Comparison of ENCODE assay signal across 11 mouse cellular contexts in the genomic region with DNA sequence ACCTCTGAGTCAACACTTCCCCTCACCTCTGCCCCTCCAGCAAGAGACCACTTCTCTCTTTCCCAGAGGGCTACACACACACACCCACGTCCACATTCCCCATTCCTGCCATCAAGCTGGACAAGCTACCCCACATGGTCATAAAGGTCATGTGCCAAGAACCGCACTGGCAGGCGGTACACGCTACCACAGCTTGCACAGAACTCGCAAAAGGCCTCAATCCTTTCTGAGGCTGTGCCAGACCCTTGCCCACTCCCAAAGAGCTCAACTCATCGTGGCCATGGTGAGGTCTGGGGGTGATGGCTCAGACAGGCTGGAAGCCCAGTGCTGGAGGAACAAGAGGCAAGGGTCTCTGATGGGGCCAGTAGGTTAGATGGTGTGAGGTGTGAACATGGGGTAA. TPM values are rescaled to one million over a fixed set of nuclear protein-coding genes. Genes with fewer than 3 reads are reported as not detected.
DNase-seq lines count a peak whose midpoint lies in the region; ATAC-seq and TF ChIP-seq lines count a peak whose summit lies in the region.
"Had no signal": no experiment of that assay in that cellular context is flagged by ENCODE, and none has a peak within 500 bp of the region (broad histone marks: within the 10 kb centered on the region; RNA-seq: fewer than 3 reads in every experiment).

No protein-coding gene starts in this region.

- H3K4me3 ChIP-seq in heart, embryonic 10.5 days = peak overlapping the region; percentile 79
- no peak overlapping the region for H3K4me3 ChIP-seq in heart, adult 2 months
- H3K4me3 ChIP-seq in ES-Bruce4 (ENCODE audit: low read depth, low read length) = no peak overlapping the region
- H3K4me3 ChIP-seq in forebrain, embryonic 15.5 days = peak overlapping the region; percentile 73
- peak overlapping the region; percentile 87; the same call in 1 of the 2 replicates for H3K4me3 ChIP-seq in liver, embryonic 13.5 days (replicated peaks)

- no peak for TF ChIP-seq CTCF in heart, adult 2 months (IDR thresholded peaks at IDR 0.05)
- TF ChIP-seq CTCF in ES-Bruce4 (IDR thresholded peaks at IDR 0.05; ENCODE audit: low read depth, low read length) = no peak

- WGBS in heart, embryonic 10.5 days = 88% methylated on average over 6 of the region's 6 CpGs
- WGBS in heart, adult 2 months = 75% methylated on average over 6 of the region's 6 CpGs
- WGBS in forebrain, embryonic 15.5 days = 86% methylated on average over 6 of the region's 6 CpGs
- 83% methylated on average over 6 of the region's 6 CpGs for WGBS in liver, embryonic 13.5 days (ENCODE audit: insufficient replicate concordance)

- TF ChIP-seq POLR2A in heart, adult 2 months (IDR thresholded peaks at IDR 0.05; ENCODE audit: insufficient read depth, low read depth, low read length) = no peak
- TF ChIP-seq POLR2A in ES-Bruce4 (IDR thresholded peaks at IDR 0.05; ENCODE audit: insufficient read depth, low read length) = no peak

- peak overlapping the region; percentile 73 for H3K4me2 ChIP-seq in forebrain, embryonic 15.5 days (replicated peaks)
- H3K4me2 ChIP-seq in liver, embryonic 13.5 days = peak overlapping the region; percentile 93

- no peak for TF ChIP-seq EP300 in heart, adult 2 months (IDR thresholded peaks at IDR 0.05; ENCODE audit: insufficient read depth, low read depth, low read length)
- no peak for TF ChIP-seq EP300 in ES-Bruce4 (IDR thresholded peaks at IDR 0.05; ENCODE audit: insufficient read depth, low read depth, low read length)

- H3K36me3 ChIP-seq in heart, embryonic 10.5 days = peaks cover 7% of the 10 kb centered on the region; the same call in 1 of the 2 replicates
- H3K36me3 ChIP-seq in heart, adult 2 months (ENCODE audit: control insufficient read depth, insufficient read depth, low read length) = no peaks in the 10 kb centered on the region
- no peaks in the 10 kb centered on the region for H3K36me3 ChIP-seq in ES-Bruce4 (ENCODE audit: control insufficient read depth, insufficient read depth, low read length, poor library complexity, severe bottlenecking)
- no peaks in the 10 kb centered on the region for H3K36me3 ChIP-seq in forebrain, embryonic 15.5 days
- H3K36me3 ChIP-seq in liver, embryonic 13.5 days = no peaks in the 10 kb centered on the region

- no peaks in the 10 kb centered on the region; the same call in none of the 2 replicates for H3K79me2 ChIP-seq in heart, adult 2 months (replicated peaks; ENCODE audit: control insufficient read depth, insufficient read depth, low read length)

- H3K9me3 ChIP-seq in heart, embryonic 10.5 days = no peaks in the 10 kb centered on the region
- no peaks in the 10 kb centered on the region for H3K9me3 ChIP-seq in ES-Bruce4 (replicated peaks; ENCODE audit: control insufficient read depth, insufficient read depth, low read length, poor library complexity, severe bottlenecking)
- no peaks in the 10 kb centered on the region for H3K9me3 ChIP-seq in forebrain, embryonic 15.5 days
- no peaks in the 10 kb centered on the region for H3K9me3 ChIP-seq in liver, embryonic 13.5 days (replicated peaks)

- H3K27ac ChIP-seq in heart, embryonic 10.5 days = no peak overlapping the region
- H3K27ac ChIP-seq in heart, adult 2 months = no peak overlapping the region
- no peak overlapping the region for H3K27ac ChIP-seq in ES-Bruce4 (ENCODE audit: insufficient read depth, low read length)
- no peak overlapping the region for H3K27ac ChIP-seq in forebrain, embryonic 15.5 days (replicated peaks)
- H3K27ac ChIP-seq in liver, embryonic 13.5 days = no peak overlapping the region; the same call in 1 of the 2 replicates
- H3K27ac ChIP-seq: macrophage had no signal

- no peak for ATAC-seq in forebrain, embryonic 15.5 days (replicated peaks)
- no peak for ATAC-seq in liver, embryonic 13.5 days (ENCODE audit: low read depth)
- ATAC-seq in activated CD4-positive, CD25-positive, alpha-beta regulatory T cell, adult 4 months = no peak

- intact Hi-C loops in heart, adult 2 months (cut with DNase I) = loop anchor here (2.0 kb wide), 2 partner anchors 22 to 30 kb away; no protein-coding TSS in a partner anchor

- no peaks in the 10 kb centered on the region for H3K27me3 ChIP-seq in heart, embryonic 10.5 days (ENCODE audit: insufficient read depth, poor library complexity, severe bottlenecking)
- H3K27me3 ChIP-seq in heart, adult 2 months (ENCODE audit: control insufficient read depth, insufficient read depth, low read length) = no peaks in the 10 kb centered on the region
- H3K27me3 ChIP-seq in ES-Bruce4 (ENCODE audit: control insufficient read depth, insufficient read depth, low read length, poor library complexity, severe bottlenecking) = no peaks in the 10 kb centered on the region
- H3K27me3 ChIP-seq in forebrain, embryonic 15.5 days = no peaks in the 10 kb centered on the region
- H3K27me3 ChIP-seq in liver, embryonic 13.5 days = no peaks in the 10 kb centered on the region
- H3K27me3 ChIP-seq: CH12.LX had no signal

- H3K4me1 ChIP-seq in heart, embryonic 10.5 days = peaks cover 49% of the 10 kb centered on the region
- H3K4me1 ChIP-seq in heart, adult 2 months (ENCODE audit: control insufficient read depth, insufficient read depth, low read length) = peaks cover 8% of the 10 kb centered on the region
- H3K4me1 ChIP-seq in ES-Bruce4 (ENCODE audit: control insufficient read depth, insufficient read depth, low read length) = peaks cover 9% of the 10 kb centered on the region
- H3K4me1 ChIP-seq in forebrain, embryonic 15.5 days = peaks cover 34% of the 10 kb centered on the region
- peaks cover 55% of the 10 kb centered on the region for H3K4me1 ChIP-seq in liver, embryonic 13.5 days (replicated peaks)

- no peak overlapping the region for H3K9ac ChIP-seq in heart, adult 2 months (ENCODE audit: low read depth, low read length)
- H3K9ac ChIP-seq in ES-Bruce4 (ENCODE audit: low read depth, poor library complexity, severe bottlenecking) = peak overlapping the region; percentile 81; the same call in 1 of the 2 replicates
- H3K9ac ChIP-seq in forebrain, embryonic 15.5 days (replicated peaks) = peak overlapping the region; percentile 89
- H3K9ac ChIP-seq in liver, embryonic 13.5 days = 0 out of 2 replicates have a peak overlapping the region, but pooled peaks have one; percentile 95

- no peak for DNase-seq in heart, embryonic 10.5 days (ENCODE audit: low spot score)
- no peak for DNase-seq in heart, adult 2 months
- no peak for DNase-seq in liver, embryonic 13.5 days
- DNase-seq in urinary bladder, adult 18-20 months (ENCODE audit: low spot score in 2 of 2) = no peak
- DNase-seq in adrenal gland, adult 2 months = no peak
- DNase-seq: gastrocnemius, postnatal 14 days had no signal

RNA-seq across cellular contexts. Expression of gene Btbd2, which starts 2.0 kb away (rescaled TPM):
- polyA plus RNA-seq in heart, embryonic 10.5 days (2016; fragmentation: Nextera tagmentation; extraction: Ambion mirVana) = 59.0 and 69.9 TPM in 2 replicates
- total RNA-seq in heart, adult 2 months (2021) = 10 to 100 TPM; 43.7 to 44.2 TPM
- 57.3 and 60.1 TPM in 2 replicates for polyA plus RNA-seq in heart, adult 2 months (2012; rRNA removed)
- 45.6 and 47.1 TPM in 2 replicates for polyA plus RNA-seq in ES-Bruce4 (2011; ENCODE audit: insufficient read depth, insufficient read length, low read depth, missing spikeins)
- polyA plus RNA-seq in forebrain, embryonic 15.5 days (2015; fragmentation: Nextera tagmentation; extraction: Ambion mirVana) = 83.4 and 87.5 TPM in 2 replicates
- 11.5 and 12.7 TPM in 2 replicates for polyA plus RNA-seq in liver, embryonic 13.5 days (2015; fragmentation: Nextera tagmentation; extraction: Ambion mirVana)
- 1 to 10 TPM; 5.5 to 6.1 TPM for polyA plus RNA-seq in activated CD4-positive, CD25-positive, alpha-beta regulatory T cell, adult 4 months (2017; shearing (Covaris generic))
- total RNA-seq in adrenal gland, adult 2 months (2021) = 10 to 100 TPM; 54.1 to 73.9 TPM
- polyA plus RNA-seq in adrenal gland, adult 2 months (2012; rRNA removed) = 165 and 166 TPM in 2 replicates

RNA-seq across cellular contexts. Expression of gene Mknk2, which starts 23.0 kb away (rescaled TPM):
- polyA plus RNA-seq in heart, embryonic 10.5 days (2016; fragmentation: Nextera tagmentation; extraction: Ambion mirVana) = 90.8 and 92.0 TPM in 2 replicates
- 100 to 1,000 TPM; 176 to 229 TPM for total RNA-seq in heart, adult 2 months (2021)
- polyA plus RNA-seq in heart, adult 2 months (2012; rRNA removed) = 199 and 208 TPM in 2 replicates
- polyA plus RNA-seq in ES-Bruce4 (2011; ENCODE audit: insufficient read depth, insufficient read length, low read depth, missing spikeins) = 54.6 and 57.4 TPM in 2 replicates
- polyA plus RNA-seq in forebrain, embryonic 15.5 days (2015; fragmentation: Nextera tagmentation; extraction: Ambion mirVana) = 60.9 and 64.8 TPM in 2 replicates
- 71.4 and 73.8 TPM in 2 replicates for polyA plus RNA-seq in liver, embryonic 13.5 days (2015; fragmentation: Nextera tagmentation; extraction: Ambion mirVana)
- polyA plus RNA-seq in activated CD4-positive, CD25-positive, alpha-beta regulatory T cell, adult 4 months (2017; shearing (Covaris generic)) = 10 to 100 TPM; 56.1 to 64.2 TPM
- 100 to 1,000 TPM; 185 to 189 TPM for total RNA-seq in adrenal gland, adult 2 months (2021)
- 427 and 546 TPM in 2 replicates for polyA plus RNA-seq in adrenal gland, adult 2 months (2012; rRNA removed)

RNA-seq across cellular contexts. Expression of gene Csnk1g2, which starts 32.2 kb away (rescaled TPM):
- 110 and 150 TPM in 2 replicates for polyA plus RNA-seq in heart, embryonic 10.5 days (2016; fragmentation: Nextera tagmentation; extraction: Ambion mirVana)
- total RNA-seq in heart, adult 2 months (2021) = 100 to 1,000 TPM; 117 to 130 TPM
- polyA plus RNA-seq in heart, adult 2 months (2012; rRNA removed) = 125 and 130 TPM in 2 replicates
- polyA plus RNA-seq in ES-Bruce4 (2011; ENCODE audit: insufficient read depth, insufficient read length, low read depth, missing spikeins) = 82.7 and 84.6 TPM in 2 replicates
- 117 and 126 TPM in 2 replicates for polyA plus RNA-seq in forebrain, embryonic 15.5 days (2015; fragmentation: Nextera tagmentation; extraction: Ambion mirVana)
- polyA plus RNA-seq in liver, embryonic 13.5 days (2015; fragmentation: Nextera tagmentation; extraction: Ambion mirVana) = 46.0 and 51.1 TPM in 2 replicates
- polyA plus RNA-seq in activated CD4-positive, CD25-positive, alpha-beta regulatory T cell, adult 4 months (2017; shearing (Covaris generic)) = 10 to 100 TPM; 13.3 to 16.1 TPM
- total RNA-seq in adrenal gland, adult 2 months (2021) = 100 to 1,000 TPM; 110 to 133 TPM
- 241 and 255 TPM in 2 replicates for polyA plus RNA-seq in adrenal gland, adult 2 months (2012; rRNA removed)

RNA-seq across cellular contexts. Expression of gene Mob3a, which starts 46.9 kb away (rescaled TPM):
- polyA plus RNA-seq in heart, embryonic 10.5 days (2016; fragmentation: Nextera tagmentation; extraction: Ambion mirVana) = 54.8 and 56.8 TPM in 2 replicates
- 1 to 10 TPM; 7.4 to 7.6 TPM for total RNA-seq in heart, adult 2 months (2021)
- polyA plus RNA-seq in heart, adult 2 months (2012; rRNA removed) = 11.7 and 13.6 TPM in 2 replicates
- polyA plus RNA-seq in ES-Bruce4 (2011; ENCODE audit: insufficient read depth, insufficient read length, low read depth, missing spikeins) = 17.5 and 19.8 TPM in 2 replicates
- polyA plus RNA-seq in forebrain, embryonic 15.5 days (2015; fragmentation: Nextera tagmentation; extraction: Ambion mirVana) = 52.6 and 55.1 TPM in 2 replicates
- polyA plus RNA-seq in liver, embryonic 13.5 days (2015; fragmentation: Nextera tagmentation; extraction: Ambion mirVana) = 31.6 and 38.5 TPM in 2 replicates
- polyA plus RNA-seq in activated CD4-positive, CD25-positive, alpha-beta regulatory T cell, adult 4 months (2017; shearing (Covaris generic)) = 100 to 1,000 TPM; 212 to 221 TPM
- 10 to 100 TPM; 18.0 to 19.4 TPM for total RNA-seq in adrenal gland, adult 2 months (2021)
- polyA plus RNA-seq in adrenal gland, adult 2 months (2012; rRNA removed) = 22.5 and 27.1 TPM in 2 replicates

RNA-seq across cellular contexts. Expression of gene Izumo4, which starts 47.1 kb away (rescaled TPM):
- polyA plus RNA-seq in heart, embryonic 10.5 days (2016; fragmentation: Nextera tagmentation; extraction: Ambion mirVana) = 12.8 and 14.4 TPM in 2 replicates
- 1 to 10 TPM; 3.4 to 3.8 TPM for total RNA-seq in heart, adult 2 months (2021)
- 13.3 and 15.6 TPM in 2 replicates for polyA plus RNA-seq in heart, adult 2 months (2012; rRNA removed)
- polyA plus RNA-seq in ES-Bruce4 (2011; ENCODE audit: insufficient read depth, insufficient read length, low read depth, missing spikeins) = 7.2 and 9.6 TPM in 2 replicates
- polyA plus RNA-seq in forebrain, embryonic 15.5 days (2015; fragmentation: Nextera tagmentation; extraction: Ambion mirVana) = 33.4 and 35.2 TPM in 2 replicates
- 6.1 and 7.5 TPM in 2 replicates for polyA plus RNA-seq in liver, embryonic 13.5 days (2015; fragmentation: Nextera tagmentation; extraction: Ambion mirVana)
- polyA plus RNA-seq in activated CD4-positive, CD25-positive, alpha-beta regulatory T cell, adult 4 months (2017; shearing (Covaris generic)) = 10 to 100 TPM; 80.1 to 96.5 TPM
- 10 to 100 TPM; 13.2 to 21.2 TPM for total RNA-seq in adrenal gland, adult 2 months (2021)
- 73.3 and 74.3 TPM in 2 replicates for polyA plus RNA-seq in adrenal gland, adult 2 months (2012; rRNA removed)

Comparison
In these comparisons a context has a peak if more than half of its experiments do, and no peak if none do; other contexts are left out.
1. H3K4me3 ChIP-seq: peak in heart, embryonic 10.5 days (single experiment), forebrain, embryonic 15.5 days (single experiment) and liver, embryonic 13.5 days (single experiment); none in heart, adult 2 months (single experiment) and ES-Bruce4 (single experiment).